Mouse (Mus musculus) olfactory bulb, adult 2 months (tissue): ENCODE data around the gene Plxnd1. TPM values are rescaled to one million over a fixed set of nuclear protein-coding genes. Genes with fewer than 3 reads are reported as not detected.

Experiments used
- H3K27ac ChIP-seq: fragments of 200-500 bp; 2 replicates; pipeline ENCODE4 v1.5.1; 2012; ENCODE audit warnings: low read depth, low read length; ENCODE audit not compliant: insufficient read depth
- H3K4me1 ChIP-seq: fragments of 200-500 bp; 2 replicates; pipeline ENCODE4 v1.6.1; 2012; ENCODE audit warnings: low read length; ENCODE audit not compliant: control insufficient read depth, insufficient read depth
- H3K4me3 ChIP-seq: fragments of 200-500 bp; 2 replicates; pipeline ENCODE4 v1.5.1; 2012; ENCODE audit warnings: mild to moderate bottlenecking, low read depth, low read length, moderate library complexity; ENCODE audit not compliant: insufficient read depth
- CTCF ChIP-seq: fragments of 200-500 bp; IDR thresholded peaks from 2 replicates; pipeline ENCODE4 v1.5.1; 2012; ENCODE audit warnings: low read depth, mild to moderate bottlenecking, low read length, moderate library complexity; ENCODE audit not compliant: insufficient read depth
- POLR2A ChIP-seq: fragments of 200-500 bp; IDR thresholded peaks from 2 replicates; pipeline ENCODE4 v1.6.1; 2012; ENCODE audit warnings: mild to moderate bottlenecking, low read depth, low read length, moderate library complexity; ENCODE audit not compliant: insufficient read depth
- WGBS: fragments of 180-500 bp; shearing (Covaris S2); methylation state at CpG from one replicate; pipeline ENCODE4 v1.1.7; 2018; 5-methylcytosine and 5-hydroxymethylcytosine counted together
- polyA plus RNA-seq: library from polyadenylated mRNA; stranded (reverse); fragments of >200 nt; gene quantifications from 2 replicates; pipeline ENCODE4 v1.2.4, GENCODE M21; 2012; ENCODE audit warnings: low replicate concordance; ENCODE audit not compliant: missing spikeins, insufficient read depth, insufficient read length

Gene Plxnd1
- polyA plus RNA-seq, 1 experiment, result not detected

- no peak overlapping the region for H3K4me3 ChIP-seq
- peaks cover 52% of the 10 kb centered on the region for H3K4me1 ChIP-seq
- no peak overlapping the region for H3K27ac ChIP-seq
- TF ChIP-seq POLR2A, result no peak
- TF ChIP-seq CTCF, result no peak
- 78% methylated on average over 6 of the region's 6 CpGs for WGBS
These were observed 37.1 kb downstream of the Plxnd1 start for GRCm38 (mm10) chr6:115957681-115958080.

DNA sequence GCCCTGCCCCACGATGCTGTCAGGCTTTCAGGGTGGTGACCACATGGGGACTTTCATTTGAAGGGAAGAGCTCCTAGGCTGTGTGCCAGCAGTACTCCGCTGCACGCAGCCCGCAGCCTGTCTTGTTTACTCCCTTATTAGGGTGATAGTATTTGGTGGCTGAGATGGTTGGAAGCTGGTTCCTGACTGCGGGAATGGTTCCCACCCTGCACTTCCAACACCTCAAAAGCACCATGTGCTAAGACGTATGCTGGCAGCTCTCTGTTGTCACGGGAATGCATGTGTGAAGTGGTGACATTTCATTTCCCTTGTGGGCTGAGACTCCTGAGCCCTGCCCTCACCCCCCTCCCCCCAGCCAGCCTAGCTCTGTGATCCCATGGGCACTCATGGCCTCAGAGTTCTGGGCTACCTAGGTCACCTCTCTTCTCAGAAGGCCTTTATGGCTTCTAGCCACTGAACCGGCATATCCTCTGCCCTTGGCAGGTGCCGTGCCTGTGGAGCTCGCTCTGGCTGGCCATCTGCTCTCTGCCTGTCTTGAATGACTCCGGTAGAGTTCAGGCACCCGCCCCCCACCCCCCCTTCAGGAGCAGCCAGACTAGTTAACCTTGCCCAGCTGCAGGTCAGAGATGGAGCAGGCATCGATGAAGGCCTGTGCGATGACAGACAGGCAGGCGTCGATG is 37.7 kb downstream of the Plxnd1 start:
- TF ChIP-seq CTCF (no peak), POLR2A (no peak)
- 37% methylated on average over 16 of the region's 16 CpGs for WGBS
- H3K27ac ChIP-seq, result no peak overlapping the region
- H3K4me1 ChIP-seq, result peaks cover 47% of the 10 kb centered on the region
- H3K4me3 ChIP-seq, result no peak overlapping the region

DNA sequence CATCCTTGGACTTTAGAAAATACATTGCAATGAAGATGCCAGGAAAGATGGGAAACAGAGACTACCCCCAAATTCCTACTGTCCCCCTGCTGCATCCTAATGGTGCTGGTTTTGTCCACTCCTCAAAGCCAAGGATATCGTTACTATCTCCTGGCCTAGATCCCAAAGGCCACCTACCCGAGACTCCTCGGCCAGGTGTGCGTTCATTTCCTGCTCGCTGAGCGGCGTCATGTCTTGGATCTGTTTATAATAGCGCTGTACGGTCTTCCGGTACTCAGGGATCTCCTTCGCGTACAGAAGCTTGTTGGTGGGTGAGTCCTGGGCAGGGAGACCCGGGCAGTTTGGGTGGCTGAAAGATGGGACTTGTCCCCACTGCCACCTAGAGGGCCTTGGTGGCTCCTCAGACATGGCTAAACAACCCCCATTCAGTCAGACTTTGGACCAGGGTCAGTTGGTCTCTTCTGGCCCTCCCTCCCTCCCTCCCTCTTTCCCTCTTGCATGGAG is 38.3 kb downstream of the Plxnd1 start:
- Histone ChIP-seq H3K27ac (no peak overlapping the region), H3K4me1 (peaks cover 42% of the 10 kb centered on the region)
- WGBS, result 68% methylated on average over 13 of the region's 13 CpGs

DNA sequence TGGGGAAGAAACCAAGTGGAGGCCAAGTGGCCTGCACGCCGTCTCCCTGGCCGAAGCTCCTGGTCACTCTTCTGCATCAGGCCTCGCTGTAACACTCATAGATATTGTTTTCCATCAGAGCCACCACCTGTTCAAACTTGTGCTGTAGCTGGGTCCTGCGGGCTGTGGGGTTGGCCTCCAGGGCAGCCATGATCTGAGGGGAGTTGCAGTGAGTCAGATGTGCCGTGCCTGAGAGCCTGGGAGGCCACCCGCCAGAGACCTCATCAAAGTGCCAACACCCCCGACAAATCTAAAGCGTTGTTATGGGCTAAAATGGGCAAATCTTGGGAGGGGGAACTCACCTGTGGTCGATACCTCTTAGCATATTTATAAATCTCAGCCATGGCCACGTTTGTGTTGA is 39.1 kb downstream of the Plxnd1 start:
- WGBS, result 89% methylated on average over 11 of the region's 11 CpGs
- TF ChIP-seq POLR2A (no peak), CTCF (no peak)
- Histone ChIP-seq H3K27ac (no peak overlapping the region), H3K4me3 (no peak overlapping the region), H3K4me1 (peaks cover 42% of the 10 kb centered on the region)

More for the DNA sequence above, 38.3 kb downstream of the Plxnd1 start:
- no peak for TF ChIP-seq CTCF
- no peak for TF ChIP-seq POLR2A
- no peak overlapping the region for H3K4me3 ChIP-seq

GRCm38 (mm10) chr6:115955169-115955568 is 39.6 kb downstream of the Plxnd1 start:
- TF ChIP-seq CTCF, result no peak
- TF ChIP-seq POLR2A, result no peak
- H3K27ac ChIP-seq, result no peak overlapping the region
- no peak overlapping the region for H3K4me3 ChIP-seq
- peaks cover 42% of the 10 kb centered on the region for H3K4me1 ChIP-seq
- 78% methylated on average over 4 of the region's 4 CpGs for WGBS

DNA sequence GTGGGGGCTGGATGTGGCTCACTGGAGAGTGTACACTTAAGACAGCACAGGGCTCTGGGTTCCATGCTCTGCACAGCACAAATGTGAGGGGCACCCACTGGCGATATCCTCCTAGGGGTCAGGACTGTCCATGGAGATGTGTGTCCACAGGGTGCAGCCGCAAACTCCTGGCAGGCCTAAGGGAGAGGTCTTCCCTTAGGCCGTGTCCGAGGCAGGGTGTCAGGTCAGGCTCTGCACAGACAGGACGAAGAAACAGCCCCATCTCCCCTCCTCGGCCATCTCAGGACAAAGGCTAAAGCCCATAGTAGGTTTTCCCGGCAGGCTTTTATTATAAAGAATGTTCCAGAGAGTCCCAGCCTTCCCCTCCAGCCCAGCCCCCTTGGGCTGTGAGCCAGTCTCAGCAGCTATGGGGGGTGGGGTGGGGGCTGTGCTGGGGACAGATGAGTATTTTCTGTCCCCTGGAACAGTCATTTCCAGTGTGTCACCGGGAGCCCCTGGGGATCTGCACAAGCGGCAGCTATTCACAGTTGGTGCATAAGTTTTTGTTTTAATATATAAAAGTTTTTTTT is 40.2 kb downstream of the Plxnd1 start:
- TF ChIP-seq POLR2A (no peak), CTCF (no peak)
- Histone ChIP-seq H3K27ac (no peak overlapping the region), H3K4me3 (no peak overlapping the region), H3K4me1 (peaks cover 42% of the 10 kb centered on the region)
- WGBS, result 58% methylated on average over 9 of the region's 9 CpGs

DNA sequence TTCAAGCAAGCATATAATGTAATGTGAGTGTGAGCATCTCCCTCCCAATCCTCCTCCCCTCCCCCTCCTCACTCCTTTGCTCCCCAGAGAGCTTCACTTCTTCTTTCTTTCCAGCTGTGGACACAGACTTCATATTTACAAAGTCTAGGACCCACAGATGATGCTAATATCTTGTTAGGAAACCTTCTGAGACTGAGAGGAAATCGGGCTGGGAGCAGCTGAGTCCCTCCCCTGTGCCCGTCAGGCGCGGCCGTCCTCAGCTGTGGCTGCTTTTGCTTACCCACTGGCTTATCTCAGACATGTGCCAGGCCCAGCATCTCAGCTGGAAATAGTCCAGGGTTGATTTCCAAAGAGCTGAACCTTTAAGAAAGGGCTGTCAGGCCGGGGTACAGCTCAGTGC is 48.4 kb downstream of the Plxnd1 start:
- no peak for TF ChIP-seq CTCF
- no peak for TF ChIP-seq POLR2A
- Histone ChIP-seq H3K4me3 (no peak overlapping the region), H3K27ac (no peak overlapping the region), H3K4me1 (peaks cover 3% of the 10 kb centered on the region; the same call in 1 of the 2 replicates)
- WGBS, result 46% methylated on average over 6 of the region's 6 CpGs

DNA sequence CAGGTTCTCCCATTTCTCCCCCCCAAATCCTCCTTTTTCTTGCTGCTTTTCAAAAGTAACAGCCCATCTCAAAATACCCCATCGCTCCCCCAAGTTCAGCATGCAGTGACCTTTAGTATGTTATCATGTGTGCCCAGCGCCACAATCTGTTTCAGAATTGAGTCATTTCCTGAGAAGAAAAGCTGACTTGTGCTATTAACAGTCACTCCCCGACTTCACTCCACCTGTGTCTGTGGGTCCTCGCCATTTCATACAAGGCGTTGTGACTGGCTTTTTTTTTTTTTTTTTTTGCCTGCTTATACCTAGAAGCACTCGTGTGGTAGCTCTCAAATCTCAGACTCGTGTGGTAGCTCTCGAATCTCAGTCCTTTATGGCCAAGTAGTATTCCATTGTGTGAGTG is 49.2 kb downstream of the Plxnd1 start:
- 95% methylated on average over 8 of the region's 8 CpGs for WGBS
- Histone ChIP-seq H3K4me3 (no peak overlapping the region), H3K27ac (no peak overlapping the region), H3K4me1 (peaks cover 3% of the 10 kb centered on the region; the same call in 1 of the 2 replicates)
- TF ChIP-seq CTCF (no peak), POLR2A (no peak)

- TF ChIP-seq POLR2A, result no peak
- no peak for TF ChIP-seq CTCF
- Histone ChIP-seq H3K4me3 (no peak within 1 kb of the TSS), H3K4me1 (peaks cover 3% of the 10 kb centered on the region; the same call in 1 of the 2 replicates), H3K27ac (no peak within 1 kb of the TSS)
- WGBS, result 89% methylated on average over 5 of the region's 5 CpGs
These were observed 50.2 kb downstream of the Plxnd1 start, which contains the start of gene H1foo for GRCm38 (mm10) chr6:115944638-115945037. Gene H1foo (plus strand): TSS chr6:115944938.
